Mouse (Mus musculus) CD4-positive naive resting alpha-beta T cell, adult 76 days (primary cell): ENCODE data around the gene Gbx2. TPM values are rescaled to one million over a fixed set of nuclear protein-coding genes. Genes with fewer than 3 reads are reported as not detected.

Experiments used
- total RNA-seq: library from RNA; stranded (reverse); gene quantifications from one replicate; pipeline ENCODE4 v1.2.4, GENCODE M21; 2023

The Gbx2 gene
- not detected for total RNA-seq

DNA sequence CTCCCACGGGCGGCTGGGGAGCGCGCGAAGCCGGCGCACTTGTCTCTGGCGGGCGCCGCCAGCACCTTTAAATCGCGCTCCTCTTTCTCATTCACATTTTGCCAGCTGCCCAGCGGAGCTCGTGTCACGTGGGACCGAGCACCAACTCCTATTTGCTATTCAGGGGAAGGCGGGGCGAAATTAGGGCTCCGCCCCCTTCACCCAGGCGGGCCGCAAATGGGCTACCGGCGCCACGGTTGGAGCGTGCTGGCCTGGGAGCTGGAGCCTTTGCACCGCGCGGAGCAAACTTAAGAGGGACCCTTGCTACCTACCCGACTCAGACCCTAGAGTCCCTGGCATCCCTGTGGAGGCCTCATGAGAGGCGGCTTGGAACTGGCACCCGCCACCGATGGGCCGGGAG, at the start of gene Gbx2:
Gene Gbx2 (minus strand): TSS at position 60 of the 400 bp plus-strand sequence.

Other genes with a start within 250 kb of the Gbx2 start
- not detected for gene Asb18, start 83.5 kb upstream of the Gbx2 start, total RNA-seq
- not detected for gene Iqca, start 222.2 kb upstream of the Gbx2 start, total RNA-seq